Mouse (Mus musculus): ENCODE measurements around the gene March4. TPM values are rescaled to one million over a fixed set of nuclear protein-coding genes. Genes with fewer than 3 reads are reported as not detected.

Gene March4
- polyA plus RNA-seq, 1 experiment = 10.1 TPM

DNA sequence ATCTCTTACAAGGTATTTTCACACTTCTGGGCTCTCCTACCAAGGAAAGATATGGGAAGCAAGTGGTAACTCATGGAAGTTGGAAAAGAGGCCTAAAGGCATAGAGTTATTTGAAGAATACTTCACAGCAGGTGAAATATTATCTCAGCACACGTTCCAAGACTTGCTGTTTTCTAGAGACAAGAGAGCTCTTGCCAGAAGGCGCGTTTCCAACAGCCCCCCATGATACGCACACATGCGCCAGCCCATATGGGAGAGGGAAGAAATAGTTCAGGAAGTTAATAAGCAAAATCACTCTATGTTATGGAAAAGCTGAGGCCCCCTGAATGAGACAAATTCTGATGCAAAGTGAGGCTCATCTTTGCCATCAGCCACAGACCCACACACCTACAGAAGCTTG, 3.8 kb downstream of the March4 start:
- DNase-seq (ENCODE audit: extremely low spot score in 1 of 2, low spot score in 1 of 2) = no peak

- DNase-seq (ENCODE audit: extremely low spot score in 1 of 2, low spot score in 1 of 2) = no peak
Measured at GRCm38 (mm10) chr1:72530516-72531196, 6.1 kb downstream of the March4 start.

DNA sequence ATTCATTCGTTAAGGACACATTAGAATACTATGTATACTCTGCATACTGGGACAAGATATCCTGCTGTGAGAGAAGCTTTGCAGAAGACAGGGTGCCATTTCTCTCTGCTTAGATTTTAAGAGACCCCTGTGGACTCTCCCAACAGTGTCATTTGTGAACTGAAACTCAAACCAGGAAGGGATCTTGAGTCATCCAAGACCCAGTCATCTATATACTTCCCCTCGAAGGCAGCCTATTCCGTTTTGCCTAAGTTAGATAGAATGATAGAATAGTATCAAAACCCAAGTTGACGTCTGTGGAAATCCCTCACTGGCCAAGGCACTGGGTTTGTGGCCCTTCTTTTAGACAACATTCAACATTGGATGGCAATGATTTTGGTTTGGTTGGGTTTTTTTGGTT, 7.5 kb downstream of the March4 start:
- DNase-seq (ENCODE audit: extremely low spot score in 1 of 2, low spot score in 1 of 2) = no peak

DNA sequence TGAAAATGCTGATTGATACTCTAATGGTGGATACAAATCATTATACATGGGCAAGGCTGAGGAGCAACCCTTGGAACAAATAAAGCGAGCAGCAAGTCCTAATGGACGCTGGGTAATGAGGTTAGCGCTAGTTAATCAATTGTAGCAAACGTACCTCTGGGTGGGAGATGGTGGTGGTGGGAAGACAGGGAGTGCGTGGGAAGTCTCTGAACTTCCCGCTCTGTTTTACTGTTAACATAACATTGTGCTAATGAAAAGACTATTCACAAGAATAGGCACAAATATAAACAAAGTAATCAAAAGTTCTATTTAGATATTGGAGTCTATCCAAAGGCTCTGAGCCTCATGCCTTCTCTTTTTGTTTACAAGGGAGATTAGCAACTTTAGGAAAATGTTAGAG, 13.1 kb downstream of the March4 start:
- no peak for DNase-seq (ENCODE audit: extremely low spot score in 1 of 2, low spot score in 1 of 2)

GRCm38 (mm10) chr1:72510778-72511520, 25.8 kb downstream of the March4 start:
- DNase-seq (ENCODE audit: extremely low spot score in 1 of 2, low spot score in 1 of 2) = no peak

- DNase-seq (ENCODE audit: extremely low spot score in 1 of 2, low spot score in 1 of 2) = no peak
Measured at GRCm38 (mm10) chr1:72509551-72509950, 27.2 kb downstream of the March4 start.

DNA sequence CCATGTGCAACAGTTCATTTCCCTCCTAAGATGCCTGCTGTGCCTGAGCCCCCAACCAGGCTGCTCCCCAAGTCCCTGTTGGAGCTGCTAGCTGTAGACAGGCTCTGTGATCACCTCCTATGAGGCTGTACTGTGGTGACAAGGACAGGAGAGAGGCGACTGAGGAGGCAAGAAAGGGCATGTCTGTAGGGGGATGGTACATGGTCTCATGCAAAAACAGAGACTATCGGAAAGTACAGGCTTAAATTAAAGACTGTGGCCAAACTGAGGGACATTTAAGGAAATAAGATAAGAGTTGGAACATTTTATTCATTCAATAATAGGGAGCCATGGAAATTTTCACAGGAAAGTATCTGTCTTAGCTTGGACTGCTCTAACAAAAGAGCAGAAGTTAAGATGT, 29.1 kb downstream of the March4 start:
- no peak for DNase-seq (ENCODE audit: extremely low spot score in 1 of 2, low spot score in 1 of 2)

GRCm38 (mm10) chr1:72506202-72506601, 30.5 kb downstream of the March4 start:
- peak; percentile 11 to 41 for DNase-seq (ENCODE audit: extremely low spot score in 1 of 2, low spot score in 1 of 2)

DNA sequence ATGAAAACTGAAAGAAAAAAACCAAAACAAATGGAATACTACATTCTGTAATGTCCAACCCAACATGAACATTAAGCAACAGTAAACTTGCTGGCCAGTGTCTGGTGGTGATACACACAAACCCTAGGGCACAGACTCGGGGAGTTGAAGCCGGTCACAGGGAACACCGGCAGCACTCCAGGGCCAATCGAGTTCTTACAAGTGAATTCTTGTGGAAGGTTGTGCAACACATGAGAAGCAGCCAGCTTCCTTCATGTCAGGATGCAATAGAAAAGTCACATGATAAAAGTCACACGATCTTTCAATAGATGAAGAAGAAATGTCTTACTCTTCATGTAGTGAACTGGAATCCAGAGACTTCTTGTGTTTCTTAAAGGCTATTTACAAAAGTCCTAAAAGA, 39.1 kb downstream of the March4 start:
- DNase-seq (ENCODE audit: extremely low spot score in 1 of 2, low spot score in 1 of 2) = no peak

DNA sequence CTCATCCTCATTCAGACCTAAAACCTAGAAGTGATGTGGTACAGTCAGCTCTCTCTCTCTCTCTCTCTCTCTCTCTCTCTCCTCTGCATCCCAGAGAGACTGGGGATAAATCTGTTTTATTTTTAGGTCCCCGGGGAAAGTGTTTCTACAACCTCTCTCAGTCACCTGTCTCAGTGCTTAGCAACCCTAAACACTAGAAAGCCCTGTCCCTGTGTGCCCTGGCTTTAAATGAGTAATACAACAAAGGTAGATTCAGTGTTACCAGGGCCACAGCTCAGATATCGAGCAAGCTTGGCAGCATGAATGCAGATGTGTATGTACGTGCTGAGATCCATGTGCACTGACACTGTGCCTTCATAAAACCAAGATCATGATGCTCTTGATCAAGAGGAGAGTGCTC, 43.3 kb downstream of the March4 start:
- DNase-seq (ENCODE audit: extremely low spot score in 1 of 2, low spot score in 1 of 2) = no peak

GRCm38 (mm10) chr1:72492666-72493065, 44.1 kb downstream of the March4 start:
- peak; percentile 28 to 61 for DNase-seq (ENCODE audit: extremely low spot score in 1 of 2, low spot score in 1 of 2)

DNA sequence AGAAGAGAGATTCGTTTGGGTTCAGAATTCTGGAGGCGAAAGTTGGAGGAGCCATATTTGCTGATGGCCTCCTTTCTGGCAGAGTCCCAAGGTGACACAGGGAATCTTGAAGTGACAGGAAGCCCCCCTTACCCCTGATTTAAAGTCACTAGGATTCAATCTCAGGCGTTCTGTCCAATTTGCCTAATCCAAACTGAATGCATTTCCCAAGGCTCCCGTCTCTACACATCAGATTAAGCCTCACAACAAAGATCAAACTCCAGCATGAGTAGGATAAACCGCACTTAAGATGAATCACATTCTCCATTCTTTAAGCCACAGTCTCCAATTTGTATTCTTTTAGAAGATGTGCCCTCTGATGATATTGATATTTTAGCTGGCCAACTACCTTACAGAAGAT, 45.4 kb downstream of the March4 start:
- DNase-seq (ENCODE audit: extremely low spot score in 1 of 2, low spot score in 1 of 2) = no peak

DNA sequence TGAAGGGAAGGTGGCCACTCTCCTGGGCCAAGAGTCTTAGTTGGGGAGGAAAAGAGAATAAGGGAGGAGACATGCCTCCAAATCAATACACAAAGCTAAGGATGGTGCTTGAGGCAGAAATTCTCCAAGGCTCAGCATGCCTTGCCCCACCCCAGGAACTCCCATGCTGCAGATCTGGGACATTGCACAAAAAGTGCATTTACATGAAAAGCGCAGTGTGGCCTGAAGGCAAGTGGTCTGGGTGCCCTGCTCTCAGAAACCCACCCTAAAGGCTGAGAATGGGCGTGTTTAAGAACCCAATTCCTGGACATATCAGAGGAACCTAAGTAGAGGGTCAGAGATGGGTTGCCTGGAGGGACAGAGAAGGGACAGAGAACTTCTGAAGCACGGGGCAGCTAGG, 45.9 kb downstream of the March4 start:
- DNase-seq (ENCODE audit: extremely low spot score in 1 of 2, low spot score in 1 of 2) = no peak

DNA sequence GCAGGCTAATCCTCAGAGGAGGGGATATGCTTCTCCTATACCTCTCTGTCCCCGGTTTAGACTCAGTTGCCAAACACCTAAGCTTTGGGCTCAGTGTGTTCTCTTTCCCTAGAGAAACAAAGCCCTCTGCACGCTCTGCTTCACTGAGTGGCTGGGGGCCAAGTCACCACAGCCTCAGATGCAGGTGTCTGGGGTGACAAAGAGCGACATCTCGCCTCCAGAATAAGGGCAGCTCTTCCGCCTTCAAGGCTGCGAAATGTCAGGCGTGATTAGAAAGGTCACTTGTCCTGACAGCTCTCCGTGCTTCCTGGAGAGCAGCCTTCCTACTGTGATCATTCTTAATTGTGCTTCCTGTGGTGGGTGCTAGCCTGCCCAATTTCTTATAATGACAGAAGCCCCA, 46.5 kb downstream of the March4 start:
- DNase-seq (ENCODE audit: extremely low spot score in 1 of 2, low spot score in 1 of 2) = no peak

DNA sequence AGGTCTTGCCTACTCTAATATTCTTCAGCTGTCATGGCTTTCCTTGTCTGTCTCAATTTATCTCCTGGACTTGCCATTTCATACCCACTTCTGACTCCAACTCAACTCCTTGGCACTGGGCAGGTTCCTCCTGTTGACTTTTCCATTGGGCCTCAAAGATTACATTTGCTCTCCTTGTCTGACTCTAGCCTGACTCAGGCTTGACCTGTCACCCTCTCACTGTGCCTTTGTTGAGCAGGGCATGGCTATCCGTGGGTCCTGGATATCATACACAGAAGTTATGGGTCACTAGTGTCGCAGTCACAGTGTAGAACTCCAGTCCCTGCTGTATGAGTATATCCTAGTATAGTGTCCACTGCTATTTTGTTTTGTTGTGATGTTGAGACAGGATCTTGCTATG, 60.1 kb downstream of the March4 start:
- DNase-seq (ENCODE audit: extremely low spot score in 1 of 2, low spot score in 1 of 2) = no peak

DNA sequence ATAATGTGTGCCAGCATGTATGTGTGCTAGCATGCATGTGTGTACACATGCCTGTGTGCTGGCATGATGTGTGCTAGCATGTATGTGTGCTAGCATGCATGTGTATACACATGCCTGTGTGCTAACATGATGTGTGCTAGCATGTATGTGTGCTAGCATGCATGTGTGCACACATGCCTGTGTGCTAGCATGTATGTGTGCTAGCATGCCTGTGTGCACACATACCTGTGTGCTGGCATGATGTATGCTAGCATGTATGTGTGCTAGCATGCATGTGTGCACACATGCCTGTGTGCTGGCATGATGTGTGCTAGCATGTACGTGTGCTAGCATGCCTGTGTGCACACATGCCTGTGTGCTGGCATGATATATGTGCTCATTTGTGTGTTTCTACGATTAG, 67.7 kb downstream of the March4 start:
- DNase-seq (ENCODE audit: extremely low spot score in 1 of 2, low spot score in 1 of 2) = no peak

DNA sequence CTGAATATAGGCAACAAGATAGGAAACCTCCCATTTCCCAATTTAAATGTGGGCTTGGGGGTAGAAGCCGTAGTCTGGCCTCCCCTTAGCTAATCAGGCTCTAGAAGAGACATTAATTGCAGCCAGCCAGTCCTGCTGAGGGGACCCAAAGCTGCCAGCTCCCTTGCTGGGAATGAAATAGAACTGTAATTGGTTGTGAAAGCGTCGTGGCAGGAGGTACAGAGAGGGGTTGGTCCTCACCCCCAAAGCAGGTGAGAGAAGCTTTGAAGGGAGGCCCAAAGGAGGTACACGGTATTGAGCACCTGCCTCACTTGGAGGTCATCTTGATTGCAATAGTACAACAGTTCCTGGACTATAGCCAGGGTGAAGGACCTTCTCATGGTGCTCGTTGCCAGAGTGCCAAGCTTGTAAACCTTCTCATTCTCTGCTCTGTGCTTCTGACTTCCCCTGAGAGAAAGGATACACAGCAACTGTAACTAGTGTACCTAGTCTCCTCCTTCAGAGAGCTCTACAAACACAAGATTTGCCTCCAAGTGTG, 68.2 kb downstream of the March4 start:
- no peak for DNase-seq (ENCODE audit: extremely low spot score in 1 of 2, low spot score in 1 of 2)

GRCm38 (mm10) chr1:72464926-72465583, 71.7 kb downstream of the March4 start:
- peak; percentile 28 to 75 for DNase-seq (ENCODE audit: extremely low spot score in 1 of 2, low spot score in 1 of 2)

- DNase-seq (ENCODE audit: extremely low spot score in 1 of 2, low spot score in 1 of 2) = no peak
Measured at GRCm38 (mm10) chr1:72462516-72462915, 74.2 kb downstream of the March4 start.

- peak in 1 of 2 experiments; percentile 42 for DNase-seq (ENCODE audit: extremely low spot score in 1 of 2, low spot score in 1 of 2)
Measured at GRCm38 (mm10) chr1:72457652-72458051, 79.1 kb downstream of the March4 start.

GRCm38 (mm10) chr1:72455923-72456322, 80.8 kb downstream of the March4 start:
- no peak for DNase-seq (ENCODE audit: extremely low spot score in 1 of 2, low spot score in 1 of 2)

Data from frontal cortex, adult 2 months (tissue).